18 mouse cellular contexts compared by ENCODE assay signal in genomic region chr11:120103431-120103997, GRCm38 (mm10).
"Had no signal": no experiment of that assay in that cellular context is flagged by ENCODE, and none has a peak within 500 bp of the region (broad histone marks: within the 10 kb centered on the region; RNA-seq: fewer than 3 reads in every experiment).

No protein-coding gene starts in this region.

- H3K9ac ChIP-seq: liver, embryonic 15.5 days; lung, embryonic 15.5 days; neural tube, embryonic 12.5 days; neural tube, embryonic 15.5 days had no signal

- DNase-seq: kidney, postnatal 10 days; kidney, postnatal 36 days; layer of hippocampus, postnatal 36 days; lung, adult 18-20 months; lung, postnatal 10 days; lung, postnatal 36 days; midbrain, embryonic 14.5 days; thymus, adult 18-20 months; thymus, postnatal 36 days had no signal

- H3K4me2 ChIP-seq: kidney, embryonic 15.5 days; liver, embryonic 11.5 days; liver, embryonic 15.5 days; lung, embryonic 15.5 days; midbrain, embryonic 11.5 days; neural tube, embryonic 12.5 days; neural tube, embryonic 15.5 days had no signal

- H3K4me3 ChIP-seq: kidney, embryonic 15.5 days; left cerebral cortex, adult 2 months; liver, embryonic 15.5 days; lung, embryonic 15.5 days; megakaryocyte, embryonic 14.5 days; neural tube, embryonic 12.5 days; neural tube, embryonic 15.5 days had no signal

- H3K9me3 ChIP-seq: kidney, embryonic 15.5 days; liver, embryonic 15.5 days; lung, embryonic 15.5 days; megakaryocyte, embryonic 14.5 days; neural tube, embryonic 12.5 days; neural tube, embryonic 15.5 days had no signal

- H3K27ac ChIP-seq: kidney, embryonic 15.5 days; left cerebral cortex, adult 2 months; liver, embryonic 15.5 days; lung, embryonic 15.5 days; neural tube, embryonic 12.5 days; neural tube, embryonic 15.5 days had no signal

- H3K27me3 ChIP-seq: kidney, embryonic 15.5 days; liver, embryonic 15.5 days; lung, embryonic 15.5 days; megakaryocyte, embryonic 14.5 days; neural tube, embryonic 12.5 days; neural tube, embryonic 15.5 days had no signal
